Mouse (Mus musculus) NIH3T3 (cell line): Measurements from ENCODE around the gene Gm14862.
"Not testable (repeated sequence)": the region's sequence is repeated elsewhere in the genome, so short reads cannot be mapped to it uniquely, and the experiment has no call there.

Source experiments
- DNase-seq: peaks from one replicate; pipeline ENCODE4 v3.0.0-alpha.2; 2012; ENCODE audit warnings: low read depth

Gene Gm14862

DNA sequence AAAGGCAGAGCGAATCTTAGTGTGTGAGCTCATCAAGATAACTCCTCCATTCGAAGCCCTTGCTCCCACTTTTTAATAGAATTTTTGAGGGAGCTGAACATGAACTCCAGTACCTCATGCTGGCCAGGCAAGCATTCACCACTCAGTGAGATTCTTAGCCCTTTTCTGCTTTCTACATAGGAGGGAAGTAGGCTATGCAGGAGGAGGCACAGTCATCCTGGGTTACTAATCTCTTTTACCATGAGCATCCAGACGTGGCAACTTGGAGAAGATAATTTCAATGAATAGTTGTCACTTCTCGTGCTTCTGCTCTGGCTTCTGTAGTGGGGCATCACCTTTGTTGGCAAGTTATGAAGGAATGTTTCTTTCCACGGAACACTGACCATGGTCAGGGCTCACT lies at the start of gene Gm14862:
Gm14862 (minus strand) TSS at position 134 of the 400 bp plus-strand sequence.
- no peak for DNase-seq

DNA sequence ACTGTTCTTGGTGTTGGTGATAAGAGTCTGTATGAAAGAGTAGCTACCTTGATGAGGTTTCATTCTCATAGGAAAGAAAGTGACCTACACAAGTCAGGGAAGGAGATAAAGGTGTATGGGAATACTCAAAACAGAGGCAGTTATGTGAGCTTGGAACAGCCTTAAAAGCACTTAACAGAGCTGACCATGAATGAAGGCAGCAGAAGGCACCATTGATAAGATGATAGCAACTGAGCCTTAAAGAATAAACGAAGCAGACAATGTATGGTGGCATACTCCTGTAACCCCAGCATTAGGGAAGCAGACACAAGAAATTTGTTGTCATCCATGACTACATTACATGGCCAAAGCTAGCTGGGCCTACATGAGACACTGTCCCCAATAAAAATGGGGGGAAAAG lies 46.8 kb upstream of the Gm14862 start:
- no peak for DNase-seq

DNA sequence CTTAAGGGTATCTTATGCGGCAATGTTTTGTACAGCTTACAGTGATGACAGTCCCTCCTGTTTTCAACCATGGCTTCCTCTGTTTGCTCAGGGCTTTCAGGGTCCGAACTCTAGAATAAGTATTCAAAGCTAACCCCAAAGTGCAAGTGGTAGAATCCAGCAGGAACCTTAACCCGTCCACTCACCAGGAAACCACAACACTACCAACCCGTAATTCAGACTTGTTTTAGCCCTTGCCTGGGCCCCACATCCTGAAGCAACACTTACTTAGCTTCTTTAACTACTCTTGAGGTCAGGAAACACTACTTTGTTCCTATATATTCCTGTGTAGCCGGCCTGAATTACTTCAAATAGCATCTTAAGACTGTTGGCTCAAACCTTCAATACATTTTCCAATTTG lies 46.1 kb upstream of the Gm14862 start:
- DNase-seq: no peak

DNA sequence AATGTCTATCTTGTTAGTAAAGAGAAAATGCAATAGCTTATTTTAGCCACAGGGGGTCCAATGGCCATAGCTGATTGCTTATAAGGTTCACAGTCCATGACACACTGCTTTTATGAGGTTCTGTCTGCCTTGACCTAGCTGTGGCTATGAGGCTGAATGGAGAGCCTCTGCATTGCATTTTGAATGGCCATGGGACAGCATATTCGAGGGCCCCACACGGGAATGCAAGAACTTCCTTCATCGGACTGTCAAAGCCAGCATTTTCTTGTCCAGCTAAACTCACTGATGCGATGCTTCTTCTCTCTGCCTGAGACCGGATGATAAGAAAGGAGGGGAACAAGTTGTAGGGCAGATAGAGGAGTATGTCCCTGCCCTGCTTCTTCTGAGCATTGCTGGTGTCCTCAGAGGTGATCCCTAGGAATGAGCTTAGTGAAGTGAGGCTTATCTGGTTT lies 41.7 kb upstream of the Gm14862 start:
- DNase-seq: no peak

DNA sequence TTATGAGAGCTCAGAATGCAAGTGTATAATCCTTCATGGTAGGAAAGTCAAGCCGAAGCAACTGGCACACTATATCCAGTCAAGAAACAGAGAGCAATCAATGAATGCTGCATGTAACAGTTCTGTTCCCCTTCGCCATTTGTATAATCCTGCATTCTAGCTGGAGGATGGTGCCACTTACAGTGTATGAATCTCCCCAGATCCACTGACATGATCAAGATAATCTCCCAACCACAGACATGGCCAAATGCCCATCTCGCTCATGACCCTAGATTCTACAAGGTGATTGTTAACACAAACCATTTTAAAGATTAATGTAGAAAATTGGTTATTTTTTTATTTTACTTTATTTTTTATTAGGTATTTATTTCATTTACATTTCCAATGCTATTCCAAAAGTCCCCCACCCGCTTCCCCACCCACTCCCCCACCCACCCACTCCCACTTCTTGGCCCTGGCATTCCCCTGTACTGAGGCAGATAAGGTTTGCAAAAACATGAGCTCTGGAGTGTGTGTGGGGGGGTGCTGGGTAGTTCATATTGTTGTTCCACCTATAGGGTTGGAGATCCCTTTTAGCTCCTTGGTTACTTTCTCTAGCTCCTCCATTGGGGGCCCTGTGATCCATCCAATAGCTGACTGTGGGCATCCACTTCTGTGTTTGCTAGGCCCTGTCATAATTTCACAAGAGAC lies 36.6 kb upstream of the Gm14862 start:
- DNase-seq: not testable (repeated sequence)

DNA sequence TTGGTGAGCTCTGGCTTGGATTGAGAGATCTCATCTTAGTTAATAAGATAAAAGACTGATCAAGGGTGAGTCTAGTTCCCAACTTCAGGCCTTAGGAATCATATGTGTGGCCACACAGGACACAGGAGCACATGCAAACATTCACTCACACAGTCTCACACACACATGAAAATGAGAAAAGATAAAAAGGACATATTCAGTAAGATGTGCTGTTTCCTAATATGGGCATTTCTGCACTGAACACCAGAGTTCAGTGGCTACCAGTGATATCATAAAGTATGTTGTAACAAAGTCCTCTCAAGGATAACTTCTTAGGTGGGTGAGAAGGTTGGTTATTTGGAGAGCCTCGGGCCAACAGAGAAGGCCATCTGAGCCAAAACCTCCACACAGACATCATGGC lies 26.8 kb upstream of the Gm14862 start, which contains the start of gene H2al1m:
H2al1m (plus strand) TSS at position 301 of the 400 bp plus-strand sequence.
- DNase-seq: not testable (repeated sequence)

DNA sequence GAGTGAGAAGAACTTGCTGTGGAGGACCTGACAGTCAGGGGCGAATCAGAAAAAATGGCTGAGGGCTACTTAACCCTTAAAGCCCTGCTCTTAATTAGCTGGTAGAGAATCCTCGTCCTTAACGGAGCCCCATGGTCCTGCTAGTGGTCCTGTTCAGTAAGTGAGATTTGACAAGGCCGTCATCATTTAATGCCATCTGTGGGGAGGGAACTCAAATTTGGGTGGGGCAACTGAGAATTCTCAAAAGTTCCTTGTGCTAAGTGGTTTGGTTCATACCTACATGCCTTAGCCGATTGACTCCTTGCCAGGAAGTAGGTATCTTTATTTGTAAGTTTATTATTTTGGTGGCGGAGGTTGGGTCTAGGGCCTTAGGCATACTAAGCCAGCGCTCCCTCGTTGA lies 17.6 kb upstream of the Gm14862 start:
- no peak for DNase-seq

DNA sequence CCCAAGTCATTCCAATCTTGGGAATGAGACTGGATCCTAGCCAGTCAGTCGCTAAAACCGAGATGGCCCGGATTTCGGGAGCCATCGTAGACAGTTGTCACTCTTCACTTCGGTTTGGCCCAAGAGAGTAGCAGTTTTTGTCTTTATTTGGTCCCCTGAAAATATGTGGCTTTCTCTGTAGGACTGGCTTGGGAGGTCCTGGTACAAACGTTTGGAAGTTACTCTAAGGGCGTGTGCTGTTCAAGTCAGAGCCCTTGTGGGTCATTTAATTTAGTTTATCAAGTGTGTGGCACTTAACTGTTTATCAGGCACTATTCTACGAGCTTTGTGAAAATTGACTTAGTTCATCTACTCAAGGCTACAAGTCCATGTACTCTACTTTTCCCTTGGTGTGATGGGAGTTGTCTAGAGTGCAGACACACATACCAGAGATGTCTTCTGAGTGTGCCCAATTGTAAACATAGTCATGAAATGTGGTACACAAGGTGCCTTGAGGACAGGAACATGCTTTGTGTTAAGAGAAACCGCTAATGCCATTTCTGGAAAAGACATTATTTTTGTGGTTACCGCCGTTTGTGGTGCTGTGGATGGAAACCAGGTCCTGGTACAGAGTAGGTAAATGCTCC lies 16.8 kb upstream of the Gm14862 start:
- no peak for DNase-seq

DNA sequence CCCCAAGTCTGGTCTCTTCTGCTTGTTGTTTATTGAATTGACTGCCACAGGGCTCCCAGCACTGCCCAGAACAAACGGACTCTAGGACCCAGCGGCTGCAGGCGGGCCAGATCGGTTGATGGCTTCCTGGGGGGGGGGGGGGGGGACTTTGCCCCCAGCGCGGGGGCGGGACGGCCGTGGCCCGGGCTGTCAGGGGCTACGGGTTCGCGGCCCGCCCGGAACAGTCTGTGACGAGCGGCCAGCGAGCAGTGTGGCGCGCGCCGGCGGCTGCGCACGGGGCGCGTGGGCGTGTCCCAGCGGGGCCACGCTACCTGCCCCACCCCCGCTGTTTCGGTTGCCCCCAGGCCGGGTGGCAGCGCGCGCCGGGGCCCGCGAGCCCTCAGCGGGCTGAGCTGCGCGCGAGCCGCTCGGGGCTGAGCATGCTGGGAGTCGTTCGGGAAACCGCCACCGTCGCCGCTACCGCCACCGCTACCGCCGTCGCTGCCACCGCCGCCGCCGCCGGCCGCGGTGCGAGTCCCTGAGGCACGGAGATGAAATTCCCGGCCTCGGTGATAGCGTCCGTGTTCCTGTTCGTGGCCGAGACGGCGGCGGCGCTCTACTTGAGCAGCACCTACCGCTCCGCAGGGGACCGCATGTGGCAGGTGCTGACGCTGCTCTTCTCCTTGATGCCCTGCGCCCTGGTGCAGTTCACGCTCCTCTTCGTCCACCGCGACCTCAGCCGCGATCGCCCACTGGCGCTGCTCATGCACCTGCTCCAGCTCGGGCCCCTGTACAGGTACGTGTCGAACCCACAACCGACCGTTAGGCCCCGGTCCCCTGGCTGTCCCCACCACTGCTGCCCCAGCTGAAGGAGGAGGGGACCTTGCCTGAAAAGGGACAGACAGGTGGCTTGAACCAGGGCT lies 16.0 kb upstream of the Gm14862 start, which contains the start of gene Xk:
Xk (plus strand) TSS at position 297 of the 902 bp plus-strand sequence.
- DNase-seq: no peak

DNA sequence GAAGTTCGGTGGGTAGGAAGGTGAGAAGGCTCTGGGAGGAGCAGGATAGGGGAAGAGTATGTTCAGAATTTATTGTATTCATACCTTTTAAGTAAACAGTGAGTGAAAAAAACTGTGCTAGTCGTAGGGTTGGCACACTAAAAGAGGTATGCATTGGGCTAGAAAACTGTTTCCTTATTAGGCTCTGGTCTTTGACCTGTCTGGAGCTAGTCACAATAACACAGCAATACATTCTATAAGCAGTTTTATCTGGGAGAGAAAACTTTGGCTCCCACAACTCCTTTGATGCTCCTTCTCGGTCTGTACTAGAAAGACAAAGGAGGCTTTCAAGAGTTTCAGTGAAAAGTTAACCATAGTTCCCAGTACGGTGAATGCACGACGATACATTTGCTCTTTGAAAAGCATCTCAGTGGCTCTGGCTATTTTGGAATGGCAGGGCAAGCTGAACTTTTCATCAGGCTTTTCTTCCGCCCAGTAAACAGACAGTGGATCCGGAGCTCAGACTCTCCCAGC lies 15.3 kb upstream of the Gm14862 start:
- no peak for DNase-seq

DNA sequence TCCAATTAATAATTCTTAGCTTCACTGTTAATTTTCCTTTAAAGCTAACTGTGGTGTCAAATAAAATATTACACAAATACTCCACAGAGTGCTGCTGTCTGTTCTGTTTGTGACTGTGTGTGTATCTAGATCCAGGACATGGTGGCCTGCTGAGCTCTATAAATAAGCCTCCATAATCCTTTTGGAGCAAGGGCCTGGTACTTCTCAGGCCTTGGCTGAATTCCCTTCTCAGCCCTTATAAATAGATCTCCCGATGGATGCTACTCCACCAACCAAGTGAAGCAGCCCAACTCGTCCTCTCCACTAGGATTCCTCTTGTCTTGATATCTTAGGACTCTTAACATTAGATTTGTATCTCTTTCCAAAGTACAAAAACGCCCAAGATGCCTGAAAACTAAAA lies 14.4 kb upstream of the Gm14862 start:
- no peak for DNase-seq

DNA sequence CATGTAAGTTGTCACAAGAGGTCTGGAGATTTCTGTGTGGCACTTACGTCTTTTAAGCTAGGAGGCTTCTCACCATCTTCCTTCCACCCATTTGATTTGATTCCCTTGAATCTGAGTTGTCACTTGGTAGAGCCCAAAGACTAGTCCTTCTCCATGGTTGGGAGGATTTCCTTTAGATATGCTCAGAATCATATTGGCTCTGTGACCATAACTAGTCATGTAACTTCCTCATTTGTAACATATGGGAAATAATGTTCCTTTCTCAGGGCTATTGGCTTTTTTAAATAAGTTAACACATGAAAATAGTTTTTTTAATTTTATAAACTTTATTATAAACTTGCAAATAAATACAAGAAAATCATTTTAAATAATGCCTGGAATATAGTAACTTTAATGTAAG lies 2.6 kb upstream of the Gm14862 start:
- DNase-seq: no peak

DNA sequence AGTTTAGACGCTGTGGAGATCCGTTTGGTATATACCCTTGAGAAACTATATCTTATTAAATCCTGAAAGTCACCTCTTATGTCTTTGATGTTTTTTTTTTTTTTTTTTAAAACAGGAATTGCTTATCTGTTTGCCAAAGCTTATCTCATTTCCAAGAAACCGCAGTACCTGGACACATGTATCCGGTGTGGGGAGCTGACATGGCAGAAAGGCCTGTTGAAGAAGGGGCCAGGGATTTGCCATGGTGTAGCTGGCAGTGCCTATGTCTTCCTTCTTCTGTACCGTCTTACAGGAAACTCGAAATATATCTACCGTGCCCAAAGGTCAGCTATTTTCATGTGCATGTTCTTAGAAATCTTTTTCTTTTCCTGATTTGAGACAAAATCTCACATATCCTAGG lies 1.1 kb upstream of the Gm14862 start:
- DNase-seq: no peak

DNA sequence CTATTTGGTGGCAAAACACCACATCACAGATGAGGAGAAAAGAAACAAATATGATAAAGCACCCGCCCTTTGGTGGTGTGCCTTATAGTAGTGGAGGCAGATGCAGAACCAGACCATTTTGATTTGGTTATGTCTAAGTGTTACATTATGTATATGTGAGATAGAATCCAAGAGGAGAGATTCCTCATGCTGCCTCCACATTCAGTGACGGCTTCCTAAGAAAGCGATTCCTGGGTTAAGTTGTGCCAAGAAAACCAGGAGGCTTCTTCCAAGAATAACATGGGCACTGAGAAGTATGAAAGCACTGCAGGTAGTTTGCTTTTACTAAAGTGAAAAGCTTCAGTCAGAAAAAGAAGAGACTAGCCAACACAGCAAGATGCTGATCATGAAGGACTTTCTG lies 1.8 kb downstream of the Gm14862 start:
- DNase-seq: no peak

DNA sequence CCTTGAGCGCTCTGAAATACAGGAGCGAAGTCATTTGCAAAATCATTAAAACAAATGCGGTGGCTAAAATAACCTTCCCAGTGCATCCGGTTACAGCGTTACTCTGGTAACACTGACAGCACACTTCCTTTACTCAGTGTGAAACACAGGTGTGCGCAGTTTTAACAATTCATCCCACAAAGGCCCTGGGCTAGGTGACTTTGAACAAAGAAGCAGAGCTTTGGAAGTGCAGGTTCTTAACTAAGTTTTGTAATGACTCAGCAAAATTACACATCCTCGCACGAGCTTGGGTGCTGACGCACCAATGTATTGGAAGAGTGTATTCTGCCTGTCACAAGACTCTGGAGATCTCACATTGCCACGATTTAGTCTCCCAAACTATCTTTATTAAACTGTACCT lies 2.7 kb downstream of the Gm14862 start:
- no peak for DNase-seq

DNA sequence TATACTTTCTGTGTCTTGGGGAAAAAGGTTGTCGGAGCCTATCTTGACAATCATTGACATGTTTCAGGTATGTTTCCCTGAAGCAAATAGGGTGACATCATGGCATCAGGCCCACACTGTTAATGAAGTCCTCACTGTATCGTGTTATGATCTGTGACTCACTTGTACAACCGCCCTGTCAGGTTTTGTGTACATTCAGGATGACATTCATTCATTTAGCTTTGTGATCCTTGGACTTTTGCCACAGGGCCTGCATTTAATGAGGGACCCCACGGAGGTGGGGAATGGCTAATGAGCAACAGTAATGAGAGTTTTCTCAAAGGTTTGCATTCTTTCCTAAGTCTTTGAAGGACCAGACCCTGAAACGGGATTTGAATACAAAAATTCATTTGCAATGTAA lies 7.8 kb downstream of the Gm14862 start:
- no peak for DNase-seq

DNA sequence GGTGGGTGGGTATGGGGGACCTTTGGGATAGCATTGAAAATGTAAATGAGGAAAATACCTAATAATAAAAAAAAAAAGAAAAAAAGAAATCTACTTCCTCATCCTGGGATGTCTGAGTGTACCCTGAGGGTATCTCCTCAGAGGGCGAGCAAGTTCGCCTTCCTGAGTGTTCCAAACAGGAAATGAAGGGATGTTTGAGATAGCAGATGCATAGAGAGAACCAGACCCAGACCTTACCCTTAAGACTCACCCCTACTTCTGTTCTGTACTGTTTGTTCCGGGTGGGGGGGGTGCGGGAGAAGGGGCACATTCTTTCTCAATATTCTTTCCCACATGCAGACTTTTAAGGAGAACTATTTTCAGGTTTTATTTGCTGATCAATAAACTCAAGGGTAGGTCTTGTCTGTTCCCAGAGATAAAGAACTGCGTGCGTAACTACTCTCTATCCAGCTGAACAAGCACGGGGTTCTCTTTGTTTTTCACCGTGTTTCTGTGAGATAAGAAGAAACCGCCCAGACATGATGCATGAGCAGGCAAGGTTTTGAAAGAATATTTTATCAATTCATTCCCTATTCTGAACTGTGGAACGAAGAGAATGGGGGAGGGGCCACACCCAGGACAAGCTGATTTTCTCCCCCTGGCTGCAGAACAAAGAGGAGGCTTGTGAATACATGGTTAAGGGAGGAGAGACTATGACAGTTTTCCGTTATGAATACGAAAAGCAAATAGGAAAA lies 11.9 kb downstream of the Gm14862 start:
- DNase-seq: no peak

DNA sequence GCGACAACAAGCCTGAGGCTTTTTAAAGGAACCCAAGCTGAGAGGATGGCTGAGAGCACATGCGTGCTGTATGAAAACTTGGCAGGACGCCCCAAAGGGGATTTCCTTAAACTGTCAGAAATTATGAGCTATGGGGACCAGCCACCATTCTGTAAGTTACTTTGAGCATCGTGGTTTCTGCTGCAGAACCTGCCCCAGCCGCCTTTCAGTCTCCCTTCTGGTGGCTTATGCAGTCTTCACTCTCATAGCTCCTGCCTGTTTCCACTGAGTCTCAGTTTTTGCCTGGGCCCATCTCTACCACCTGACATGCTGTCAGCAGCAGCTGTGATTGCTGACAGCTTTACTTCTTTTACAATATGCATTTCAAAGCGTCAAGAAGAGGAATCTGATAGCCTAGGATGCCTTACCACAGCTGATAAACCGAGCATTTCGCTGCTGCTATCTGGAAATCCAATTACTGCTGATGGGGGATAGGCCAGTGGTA lies 13.3 kb downstream of the Gm14862 start:
- DNase-seq: peak; percentile 65

DNA sequence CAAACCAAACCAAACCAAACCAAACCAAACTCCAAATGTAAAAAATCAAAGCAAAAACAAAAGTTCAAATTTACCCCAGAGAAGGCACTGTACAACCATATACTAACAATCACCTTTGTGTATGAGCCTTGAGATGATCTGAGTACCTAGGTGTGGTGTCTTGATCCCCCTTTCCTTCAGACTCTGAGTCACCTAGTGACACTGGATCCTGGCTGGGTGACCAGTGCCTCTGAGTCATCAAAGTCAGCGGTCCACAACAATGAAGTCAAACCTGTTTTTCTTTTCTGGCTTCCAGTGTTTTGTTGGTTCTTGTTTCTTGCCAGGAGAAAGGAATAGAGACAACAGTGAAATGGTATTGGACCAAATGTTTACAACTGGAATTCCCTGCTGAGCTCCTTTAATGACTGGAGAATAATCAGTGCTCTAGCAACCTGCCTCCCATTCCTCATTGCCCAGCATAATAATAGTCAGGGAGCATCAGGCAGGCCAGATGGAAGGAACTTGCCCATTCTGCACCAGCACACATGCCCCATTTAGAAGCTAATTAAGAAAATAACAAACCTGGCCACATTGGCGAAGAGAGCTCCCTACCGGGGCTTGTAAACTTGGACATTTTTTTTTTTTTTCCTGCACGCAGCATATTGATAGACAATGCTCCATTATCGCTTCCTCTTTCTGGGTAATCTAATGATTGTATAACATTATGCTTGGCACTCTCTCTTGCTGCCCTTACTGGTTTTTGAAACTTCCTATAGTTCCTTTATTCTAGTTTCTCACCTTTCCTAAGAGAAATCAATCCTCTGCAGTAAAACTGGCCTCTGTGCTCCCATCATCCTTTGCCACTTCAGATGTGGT lies 15.7 kb downstream of the Gm14862 start:
- DNase-seq: no peak

DNA sequence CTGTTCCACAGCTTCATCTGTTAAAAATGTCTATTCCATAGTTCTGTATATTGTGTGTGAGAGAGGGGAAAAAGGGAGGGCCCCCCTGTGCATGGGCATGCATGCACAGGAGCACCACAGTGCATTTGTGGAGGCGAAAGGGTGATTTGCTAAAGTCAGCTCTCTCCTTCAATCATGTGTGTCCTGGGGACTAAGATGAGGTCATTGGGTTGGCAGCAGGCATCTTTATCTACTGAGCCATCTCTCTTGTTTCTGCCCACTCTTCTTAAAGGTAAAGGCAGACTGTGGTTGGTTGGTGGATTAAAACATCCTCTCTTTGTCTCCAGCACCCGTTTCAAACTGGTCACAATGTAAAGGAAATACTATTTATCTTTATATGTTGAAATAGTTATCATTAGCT lies 29.6 kb downstream of the Gm14862 start:
- DNase-seq: no peak
